In the genomic region with DNA sequence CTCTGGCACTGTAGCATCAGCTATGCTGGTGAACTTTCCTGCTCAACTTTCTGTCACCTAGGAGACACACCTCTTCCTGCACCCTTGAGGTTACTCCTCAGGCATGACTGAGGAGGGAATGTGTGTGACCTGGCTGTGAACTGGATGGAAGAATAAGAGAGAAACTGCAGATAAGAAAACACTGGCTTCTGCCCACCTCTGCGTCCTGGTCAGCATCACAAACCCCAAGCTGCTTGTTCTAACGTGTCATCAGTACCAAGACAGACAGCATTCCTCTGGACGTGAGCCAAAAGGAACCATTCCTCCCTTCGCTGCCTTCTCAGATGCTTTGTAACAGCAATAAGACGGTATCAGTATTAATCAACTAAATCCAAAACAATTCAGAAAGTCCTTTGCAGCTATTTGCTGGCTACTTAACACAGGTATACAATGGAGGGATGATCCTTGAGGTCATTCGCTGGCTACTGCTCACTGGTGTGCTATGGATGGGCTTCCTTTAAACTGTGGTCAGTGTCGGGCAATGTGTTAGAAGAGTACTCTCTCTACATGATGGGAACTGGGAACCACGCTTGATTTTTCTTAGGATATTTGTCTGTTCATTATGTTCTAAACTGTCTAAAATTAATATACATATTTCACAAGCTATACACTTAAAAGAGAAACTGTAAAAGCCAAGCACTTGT, we compare ENCODE assay signal across 15 mouse cellular contexts.
DNase-seq lines count a peak whose midpoint lies in the region; ATAC-seq and TF ChIP-seq lines count a peak whose summit lies in the region.
"Had no signal": no experiment of that assay in that cellular context is flagged by ENCODE, and none has a peak within 500 bp of the region (broad histone marks: within the 10 kb centered on the region; RNA-seq: fewer than 3 reads in every experiment).

No protein-coding gene starts in this region.

- WGBS in heart, embryonic 16.5 days: 29% methylated on average over 8 of the region's 8 CpGs
- 41% methylated on average over 8 of the region's 8 CpGs for WGBS in heart, adult 2 months
- WGBS in embryonic facial prominence, embryonic 15.5 days: 55% methylated on average over 8 of the region's 8 CpGs

- peak; percentile 41; the same call in 1 of the 2 replicates for ATAC-seq in heart, embryonic 16.5 days (replicated peaks; ENCODE audit: extremely low read depth, insufficient read depth, low FRiP score)
- ATAC-seq in embryonic facial prominence, embryonic 15.5 days (ENCODE audit: insufficient number of reproducible peaks, low FRiP score, low TSS enrichment, low read depth): no peak
- ATAC-seq: forebrain, postnatal 0 days had no signal

- peak overlapping the region; percentile 27 for H3K4me3 ChIP-seq in heart, embryonic 16.5 days (ENCODE audit: low read length)
- no peak overlapping the region for H3K4me3 ChIP-seq in heart, adult 2 months
- no peak overlapping the region for H3K4me3 ChIP-seq in embryonic facial prominence, embryonic 15.5 days (replicated peaks)
- H3K4me3 ChIP-seq: limb, embryonic 12.5 days had no signal

- H3K9me3 ChIP-seq in heart, embryonic 16.5 days (replicated peaks; ENCODE audit: control insufficient read depth, low read length): no peaks in the 10 kb centered on the region
- H3K9me3 ChIP-seq in embryonic facial prominence, embryonic 15.5 days (replicated peaks): no peaks in the 10 kb centered on the region
- H3K9me3 ChIP-seq: limb, embryonic 12.5 days had no signal

- no peak for TF ChIP-seq POLR2A in heart, adult 2 months (IDR thresholded peaks at IDR 0.05; ENCODE audit: insufficient read depth, low read depth, low read length)

- H3K79me2 ChIP-seq in heart, adult 2 months (replicated peaks; ENCODE audit: control insufficient read depth, insufficient read depth, low read length): no peaks in the 10 kb centered on the region

- TF ChIP-seq CTCF in heart, adult 2 months (IDR thresholded peaks at IDR 0.05): no peak

- no peak overlapping the region for H3K9ac ChIP-seq in heart, embryonic 16.5 days (ENCODE audit: low read length)
- no peak overlapping the region for H3K9ac ChIP-seq in heart, adult 2 months (ENCODE audit: low read depth, low read length)
- no peak overlapping the region for H3K9ac ChIP-seq in embryonic facial prominence, embryonic 15.5 days
- H3K9ac ChIP-seq: forebrain, postnatal 0 days; hindbrain, embryonic 14.5 days; limb, embryonic 12.5 days had no signal

- H3K4me1 ChIP-seq in heart, embryonic 16.5 days (ENCODE audit: control insufficient read depth, insufficient read depth, low read length): peaks cover 5% of the 10 kb centered on the region
- H3K4me1 ChIP-seq in heart, adult 2 months (ENCODE audit: control insufficient read depth, insufficient read depth, low read length): no peaks in the 10 kb centered on the region
- H3K4me1 ChIP-seq in embryonic facial prominence, embryonic 15.5 days: no peaks in the 10 kb centered on the region
- H3K4me1 ChIP-seq: limb, embryonic 12.5 days had no signal

- no peaks in the 10 kb centered on the region for H3K36me3 ChIP-seq in heart, embryonic 16.5 days (ENCODE audit: control insufficient read depth, insufficient read depth)
- no peaks in the 10 kb centered on the region for H3K36me3 ChIP-seq in heart, adult 2 months (ENCODE audit: control insufficient read depth, insufficient read depth, low read length)
- H3K36me3 ChIP-seq in embryonic facial prominence, embryonic 15.5 days: no peaks in the 10 kb centered on the region
- H3K36me3 ChIP-seq: limb, embryonic 12.5 days had no signal

- 0 out of 2 replicates have a peak overlapping the region, but pooled peaks have one; percentile 42 for H3K27ac ChIP-seq in heart, embryonic 16.5 days (ENCODE audit: low read length)
- H3K27ac ChIP-seq in heart, adult 2 months: no peak overlapping the region
- H3K27ac ChIP-seq in embryonic facial prominence, embryonic 15.5 days (replicated peaks): no peak overlapping the region
- H3K27ac ChIP-seq: hindbrain, embryonic 14.5 days; limb, embryonic 12.5 days had no signal

- no peaks in the 10 kb centered on the region for H3K27me3 ChIP-seq in heart, embryonic 16.5 days (ENCODE audit: control insufficient read depth, insufficient read depth, low read length)
- no peaks in the 10 kb centered on the region for H3K27me3 ChIP-seq in heart, adult 2 months (ENCODE audit: control insufficient read depth, insufficient read depth, low read length)
- H3K27me3 ChIP-seq in embryonic facial prominence, embryonic 15.5 days: no peaks in the 10 kb centered on the region
- H3K27me3 ChIP-seq: CH12.LX; limb, embryonic 12.5 days had no signal

- TF ChIP-seq EP300 in heart, adult 2 months (IDR thresholded peaks at IDR 0.05; ENCODE audit: insufficient read depth, low read depth, low read length): no peak

- intact Hi-C loops in heart, adult 2 months (cut with DNase I): no loop called here
- intact Hi-C loops in left cerebral cortex, postnatal 14 days (cut with DNase I): no loop called here

- DNase-seq in heart, adult 2 months: no peak
- peak; percentile 13 for DNase-seq in lung, postnatal 14 days
- no peak for DNase-seq in lung, postnatal 4 days
- DNase-seq in mesoderm, embryonic 11.5 days (ENCODE audit: low read depth, low spot score): peak; percentile 34
- DNase-seq in layer of hippocampus, postnatal 25 days (ENCODE audit: extremely low spot score in 1 of 2, low spot score in 1 of 2): no peak
- no peak for DNase-seq in left cerebral cortex, postnatal 14 days (ENCODE audit: low spot score in 2 of 2)
- DNase-seq: cerebellum, adult 11-12 months; forebrain, postnatal 0 days; gastrocnemius, postnatal 14 days; right cerebral cortex, adult 18-20 months had no signal

- H3K4me2 ChIP-seq in heart, embryonic 16.5 days (ENCODE audit: low read depth, low read length): peak overlapping the region; percentile 56
- H3K4me2 ChIP-seq in embryonic facial prominence, embryonic 15.5 days (replicated peaks): 0 out of 2 replicates have a peak overlapping the region, but pooled peaks have one; percentile 3
- H3K4me2 ChIP-seq: hindbrain, embryonic 14.5 days; limb, embryonic 12.5 days had no signal

Comparison
In these comparisons a context has a peak if more than half of its experiments do, and no peak if none do; other contexts are left out.
1. DNase-seq: peak in lung, postnatal 14 days (single experiment) and mesoderm, embryonic 11.5 days (single experiment); none in heart, adult 2 months (0 of 2), lung, postnatal 4 days (0 of 2), layer of hippocampus, postnatal 25 days (0 of 2) and left cerebral cortex, postnatal 14 days (0 of 2).